Mouse (Mus musculus) left cerebral cortex, postnatal 4 days (tissue): ENCODE results near the gene Dock4. TPM values are rescaled to one million over a fixed set of nuclear protein-coding genes. Genes with fewer than 3 reads are reported as not detected.

Source experiments
- DNase-seq: peaks from one replicate; pipeline ENCODE4 v3.0.0-alpha.2; 2022
- intact Hi-C: fragments of 180-260 bp; cut with DNase I; formaldehyde crosslinking; loops from one replicate; pipeline ENCODE4 v1.15.1; 2025
- total RNA-seq, 2 experiments: library from RNA; stranded (reverse); gene quantifications; 2 replicates each; pipeline ENCODE4 v1.2.3; 2021

Dock4 gene
- total RNA-seq, 2 experiments from 2014 or later: 61.4 to 62.9 TPM

GRCm38 (mm10) chr12:40459673-40460265 lies 14.0 kb downstream of the Dock4 start:
- DNase-seq: no peak
- intact Hi-C loops: no loop called here

DNA sequence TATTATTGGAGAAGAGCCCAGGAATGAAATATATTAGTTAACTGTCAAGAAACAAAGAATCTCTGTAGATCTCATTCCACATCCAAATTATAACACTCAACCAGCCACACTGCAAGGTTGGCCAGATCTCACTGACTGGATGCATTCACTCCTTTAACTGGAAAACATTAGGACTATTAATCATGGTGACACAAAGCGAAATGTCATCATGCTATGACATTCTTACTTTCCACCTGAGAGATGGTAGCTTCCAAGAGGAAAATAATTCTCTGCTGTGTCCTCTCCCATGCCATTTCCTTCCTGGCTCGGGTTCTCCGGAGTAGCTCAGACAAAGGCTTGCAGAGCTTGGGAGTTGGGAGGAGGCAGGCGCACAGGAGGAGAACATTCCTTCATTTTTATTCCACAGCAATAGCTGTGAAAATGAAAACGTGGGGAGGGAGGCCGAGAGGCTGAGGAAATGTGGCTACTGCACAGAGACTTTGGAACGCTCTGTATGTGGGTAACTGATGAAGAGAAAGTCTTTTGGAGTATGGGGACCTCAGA lies 17.0 kb downstream of the Dock4 start:
- DNase-seq: no peak
- intact Hi-C loops: no loop called here

GRCm38 (mm10) chr12:40463828-40464227 lies 18.1 kb downstream of the Dock4 start:
- intact Hi-C loops: no loop called here
- no peak for DNase-seq

DNA sequence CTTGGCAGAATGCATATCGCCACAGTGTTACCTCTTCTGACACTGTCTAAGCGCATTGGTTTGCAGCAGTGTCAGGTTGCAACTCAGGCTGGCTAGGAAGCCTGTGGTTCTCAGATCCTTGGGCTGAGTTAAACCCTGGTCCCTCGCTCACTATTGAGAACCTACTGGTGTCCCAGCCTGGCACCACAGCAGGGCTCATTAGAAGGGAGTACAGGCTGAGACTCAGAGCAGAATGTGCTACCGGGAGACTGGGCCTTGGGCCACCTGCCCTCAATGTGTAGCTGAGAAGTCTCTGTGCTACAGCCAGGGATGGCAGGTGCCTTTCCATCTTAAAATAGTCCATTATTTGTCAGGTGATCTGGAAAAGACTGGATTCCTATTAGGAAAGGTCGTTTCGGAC lies 18.5 kb downstream of the Dock4 start:
- intact Hi-C loops: no loop called here
- no peak for DNase-seq

- intact Hi-C loops: no loop called here
- DNase-seq: peak; percentile 38
Observed at GRCm38 (mm10) chr12:40468235-40468634, 22.5 kb downstream of the Dock4 start.

DNA sequence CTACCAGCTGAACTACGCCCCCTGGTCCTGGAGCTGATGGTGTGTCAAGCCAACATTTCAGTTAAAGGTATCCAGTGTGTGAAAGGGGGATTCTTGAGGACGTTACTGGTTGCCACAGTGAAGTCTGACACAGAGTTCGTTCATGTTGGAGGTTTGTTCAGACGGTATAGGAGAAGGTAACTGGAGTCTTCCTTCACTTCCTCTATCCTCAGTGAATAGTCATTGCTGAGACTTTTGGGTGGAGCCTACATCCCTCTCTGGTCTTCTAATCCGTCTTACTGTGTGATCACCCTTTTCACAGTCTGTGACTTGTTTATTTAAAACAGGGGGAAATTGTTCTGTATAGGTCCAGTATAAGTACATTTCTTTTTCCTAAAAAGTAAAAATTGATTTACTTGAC lies 23.3 kb downstream of the Dock4 start:
- intact Hi-C loops: no loop called here
- DNase-seq: no peak

DNA sequence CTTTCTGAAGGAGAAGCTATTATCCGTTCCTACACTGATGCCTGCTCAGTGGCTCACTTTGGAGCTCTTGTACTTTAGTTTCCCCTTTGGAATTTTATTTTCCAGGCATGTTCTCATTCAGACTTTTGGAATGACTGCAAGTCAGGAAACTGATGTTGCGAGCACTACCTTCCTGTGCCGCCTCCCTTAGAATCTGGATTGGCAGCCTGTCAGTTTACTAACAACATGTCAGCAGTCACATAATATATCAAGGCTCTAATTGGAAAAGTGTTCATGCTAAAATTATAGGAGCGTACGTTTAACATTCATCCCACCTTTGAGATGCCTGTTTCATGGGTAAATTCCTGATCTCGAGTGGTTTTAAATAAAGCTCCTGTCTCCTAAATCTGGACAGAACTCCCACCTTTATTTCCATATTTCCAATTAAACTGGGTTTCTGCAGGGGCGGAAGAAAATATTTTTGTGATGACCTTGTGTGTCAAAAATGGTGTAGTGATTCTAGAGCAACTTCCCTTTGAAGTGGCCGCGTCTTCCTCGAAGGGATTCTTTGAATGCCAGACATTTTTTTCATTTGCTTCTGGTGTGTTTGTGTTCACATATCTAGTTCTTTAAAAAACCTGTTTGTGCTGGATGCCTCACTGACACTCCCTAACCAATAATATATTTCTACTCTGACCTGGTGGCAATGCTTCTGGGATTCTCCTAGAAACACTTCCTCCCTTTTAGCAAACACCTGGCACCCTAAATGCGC lies 26.1 kb downstream of the Dock4 start:
- DNase-seq: no peak
- intact Hi-C loops: no loop called here

DNA sequence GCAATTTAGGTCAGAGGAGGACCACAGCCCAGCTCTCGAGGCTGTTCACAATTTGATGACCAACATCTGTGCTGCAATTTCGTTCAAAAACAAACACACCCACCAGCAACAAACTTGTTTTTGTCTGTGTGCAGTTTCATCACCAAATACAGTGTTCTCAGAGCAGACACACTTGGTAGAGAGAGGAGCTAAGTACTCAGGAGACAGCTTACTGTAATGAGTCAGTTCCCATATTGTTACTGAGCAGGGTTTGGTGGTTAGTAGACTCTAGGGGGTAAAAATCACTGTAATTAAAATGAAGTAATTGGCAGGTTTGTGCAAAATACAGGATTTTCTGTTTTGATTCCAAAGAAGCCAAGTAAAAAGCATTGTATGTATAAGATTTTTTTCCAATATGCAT lies 28.0 kb downstream of the Dock4 start:
- DNase-seq: no peak
- intact Hi-C loops: no loop called here

- intact Hi-C loops: no loop called here
- DNase-seq: peak; percentile 83
Observed at GRCm38 (mm10) chr12:40477621-40478452, 32.1 kb downstream of the Dock4 start.

- DNase-seq: no peak
- intact Hi-C loops: no loop called here
Observed at GRCm38 (mm10) chr12:40484224-40484623, 38.5 kb downstream of the Dock4 start.

DNA sequence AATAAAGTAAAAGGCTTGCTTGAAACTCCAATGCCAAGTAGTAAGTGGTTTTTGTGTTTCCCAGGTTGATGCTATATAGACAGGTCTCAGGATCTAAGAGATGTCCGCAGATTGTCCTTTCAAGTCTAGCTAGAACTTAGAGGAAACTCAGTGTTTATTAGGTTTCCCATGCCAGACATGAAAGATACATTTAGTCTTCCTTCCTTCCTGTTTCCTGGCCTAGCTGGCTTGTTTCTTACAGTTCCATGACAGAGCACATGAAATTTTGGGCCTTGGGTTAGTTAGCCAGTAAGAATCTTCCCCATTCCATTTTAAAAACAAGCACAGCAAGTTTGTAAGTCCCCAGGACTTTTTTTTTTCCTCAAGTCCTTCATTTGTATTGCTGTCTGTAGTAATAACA lies 39.5 kb downstream of the Dock4 start:
- intact Hi-C loops: no loop called here
- no peak for DNase-seq

DNA sequence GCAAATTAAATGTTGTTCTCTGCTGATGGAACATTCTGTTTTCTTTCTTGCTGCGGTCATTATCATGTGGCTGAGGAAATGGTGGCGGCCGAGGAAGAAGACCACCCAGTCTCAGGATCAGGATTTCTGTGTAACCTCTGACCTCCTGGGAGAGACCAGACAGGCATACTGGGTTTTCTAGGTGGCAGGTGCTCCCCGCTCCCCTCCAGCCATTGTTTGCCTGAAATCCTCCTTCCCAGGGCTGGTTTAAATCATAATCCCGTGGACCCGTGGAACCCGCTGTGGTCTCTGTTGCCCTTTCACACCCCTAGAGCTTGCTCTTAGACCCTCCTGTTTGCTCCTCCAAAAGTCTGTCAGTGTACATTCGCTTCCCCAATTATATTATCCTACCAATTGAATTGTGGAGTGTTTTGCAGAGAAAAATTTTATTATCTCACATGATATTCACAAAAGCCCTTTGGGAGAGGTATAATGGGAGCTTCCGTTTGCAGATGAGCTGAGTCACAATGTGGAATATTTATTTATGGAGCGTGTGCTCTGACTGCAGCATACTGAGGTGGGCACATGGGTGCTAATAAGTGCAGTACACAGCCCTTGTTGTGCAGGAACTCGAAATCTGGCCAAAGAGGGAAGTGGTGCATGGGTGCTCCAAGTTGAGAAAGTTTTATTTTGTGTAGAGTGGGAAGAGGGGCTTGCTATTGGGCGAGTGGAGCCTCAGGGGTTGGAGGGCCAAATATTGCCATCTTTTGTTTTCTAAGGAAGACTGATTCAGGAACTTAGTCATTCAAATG lies 40.5 kb downstream of the Dock4 start:
- no peak for DNase-seq
- intact Hi-C loops: no loop called here

GRCm38 (mm10) chr12:40496387-40496786 lies 50.6 kb downstream of the Dock4 start:
- no peak for DNase-seq

DNA sequence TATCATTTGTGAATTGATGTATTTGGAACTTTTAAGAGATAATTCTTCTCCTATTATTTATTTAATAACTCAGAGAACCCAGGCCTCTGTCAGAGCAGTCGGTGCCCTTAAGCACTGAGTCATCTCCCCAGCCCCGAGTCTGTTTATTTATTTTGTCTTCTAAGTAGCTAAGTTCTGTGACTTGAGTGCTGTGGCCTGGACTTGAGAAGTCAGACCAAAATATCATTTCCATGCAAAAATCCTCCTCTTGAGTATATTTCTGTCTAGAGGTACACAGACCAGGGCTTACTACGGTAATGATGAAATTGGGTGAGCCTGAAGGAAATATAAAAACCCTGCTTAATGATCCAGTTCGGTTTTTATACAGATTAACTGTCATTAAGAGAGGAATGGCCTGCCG lies 52.1 kb downstream of the Dock4 start:
- DNase-seq: no peak
- intact Hi-C loops: no loop called here

More at GRCm38 (mm10) chr12:40496387-40496786, 50.6 kb downstream of the Dock4 start:
- intact Hi-C loops: no loop called here

- peak; percentile 24 for DNase-seq
- intact Hi-C loops: no loop called here
Observed at GRCm38 (mm10) chr12:40498250-40498671, 52.5 kb downstream of the Dock4 start.

- peak; percentile 91 for DNase-seq
- intact Hi-C loops: no loop called here
Observed at GRCm38 (mm10) chr12:40498928-40499626, 53.3 kb downstream of the Dock4 start.

DNA sequence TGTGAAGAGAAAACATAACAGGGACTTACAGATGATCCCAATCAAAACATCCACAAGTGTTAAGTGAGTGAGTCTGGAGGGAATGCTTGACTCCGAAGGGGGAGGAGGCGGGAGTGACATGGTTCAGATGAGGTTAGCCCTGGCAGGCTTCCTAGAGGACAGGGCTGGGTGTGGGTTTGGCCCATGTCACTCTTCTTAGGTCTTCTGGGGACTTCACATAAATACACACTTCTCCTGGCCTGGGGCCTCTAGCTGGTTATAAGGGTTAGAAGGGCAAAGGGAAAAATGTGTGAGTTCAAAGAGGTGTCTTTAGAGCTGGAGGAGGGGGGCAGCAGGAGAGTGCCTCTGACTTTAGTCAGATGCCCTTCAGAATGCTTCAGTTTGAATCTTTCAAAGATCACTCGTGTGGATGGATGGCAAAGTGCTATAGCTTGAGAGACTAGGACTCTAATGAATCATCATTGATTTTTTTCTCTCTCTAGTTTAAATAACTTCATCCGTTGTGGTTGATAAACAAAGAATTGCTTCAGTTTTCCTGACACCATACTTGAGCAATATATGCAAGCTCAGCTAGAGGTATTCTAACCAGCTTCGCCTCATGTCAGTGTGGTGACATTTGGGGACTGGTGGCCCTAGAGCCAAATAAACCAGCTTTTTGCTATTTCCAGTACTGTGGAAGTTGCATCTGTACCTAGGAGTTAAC lies 54.0 kb downstream of the Dock4 start:
- intact Hi-C loops: no loop called here
- peak; percentile 51 for DNase-seq

GRCm38 (mm10) chr12:40501141-40501540 lies 55.4 kb downstream of the Dock4 start:
- intact Hi-C loops: no loop called here
- no peak for DNase-seq

GRCm38 (mm10) chr12:40503520-40503919 lies 57.8 kb downstream of the Dock4 start:
- intact Hi-C loops: no loop called here
- DNase-seq: no peak
